Mouse (Mus musculus): ENCODE measurements around the gene Smpdl3b. TPM values are rescaled to one million over a fixed set of nuclear protein-coding genes. Genes with fewer than 3 reads are reported as not detected.
"Not testable (repeated sequence)": the region's sequence is repeated elsewhere in the genome, so short reads cannot be mapped to it uniquely, and the experiment has no call there.

The Smpdl3b gene
- polyA plus RNA-seq, 1 experiment from 2014 or later, result 0.68 TPM

DNA sequence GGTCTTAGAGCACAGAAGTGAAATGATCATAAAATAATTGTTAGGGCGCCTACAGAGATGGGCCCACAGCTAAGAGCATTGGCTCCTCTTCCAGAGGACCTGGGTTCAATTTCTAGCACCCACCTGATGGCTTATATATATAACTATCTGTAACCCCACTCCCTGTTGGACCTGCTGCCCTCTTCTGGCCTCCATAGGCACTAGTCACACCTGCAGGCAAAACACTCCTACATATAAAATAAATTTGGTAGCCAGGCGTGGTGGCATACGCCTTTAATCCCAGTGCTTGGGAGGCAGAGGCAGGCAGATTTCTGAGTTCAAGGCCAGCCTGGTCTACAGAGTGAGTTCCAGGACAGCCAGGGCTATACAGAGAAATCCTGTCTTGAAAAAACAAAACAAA, 6.1 kb upstream of the Smpdl3b start:
- 87% methylated on average over 3 of the region's 3 CpGs for WGBS
- not testable (repeated sequence) for ATAC-seq (ENCODE audit: low FRiP score); DNase-seq (ENCODE audit: low spot score); H3K4me3 ChIP-seq (replicated peaks; ENCODE audit: low read length); H3K27ac ChIP-seq; H3K4me1 ChIP-seq (replicated peaks; ENCODE audit: control insufficient read depth, insufficient read depth, low read length); H3K9ac ChIP-seq; H3K27me3 ChIP-seq (ENCODE audit: control insufficient read depth, insufficient read depth, low read length); H3K9me3 ChIP-seq (ENCODE audit: control insufficient read depth, low read length); H3K4me2 ChIP-seq (replicated peaks); H3K36me3 ChIP-seq (replicated peaks; ENCODE audit: control insufficient read depth, insufficient read depth)

DNA sequence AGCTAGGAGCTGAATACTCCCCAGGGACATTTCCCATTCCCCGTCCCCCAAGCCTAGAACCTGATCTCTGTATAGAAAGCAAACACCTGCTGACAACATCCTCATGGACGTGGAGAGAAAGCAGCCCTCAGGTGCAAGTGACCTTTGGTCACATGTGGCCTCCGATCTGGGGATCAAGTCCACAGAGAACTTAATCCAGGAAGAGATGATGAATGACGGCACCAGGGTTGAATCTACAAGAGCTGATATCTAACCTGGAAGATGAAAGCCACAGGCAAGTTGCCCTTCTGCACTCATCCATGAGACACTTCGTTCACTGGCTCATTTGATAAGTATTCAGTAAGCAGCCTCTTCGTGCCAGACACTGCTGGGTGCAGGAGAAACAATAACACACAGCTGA, 5.5 kb upstream of the Smpdl3b start:
- WGBS, result 76% methylated on average over 6 of the region's 6 CpGs
- DNase-seq (ENCODE audit: low spot score) (no peak), ATAC-seq (ENCODE audit: low FRiP score) (no peak)
- Histone ChIP-seq H3K36me3 (replicated peaks; ENCODE audit: control insufficient read depth, insufficient read depth) (no peaks in the 10 kb centered on the region), H3K4me1 (replicated peaks; ENCODE audit: control insufficient read depth, insufficient read depth, low read length) (no peaks in the 10 kb centered on the region), H3K9ac (no peak overlapping the region), H3K4me3 (replicated peaks; ENCODE audit: low read length) (no peak overlapping the region), H3K4me2 (replicated peaks) (no peak overlapping the region), H3K27me3 (ENCODE audit: control insufficient read depth, insufficient read depth, low read length) (0 out of 2 replicates have a peak, but pooled peaks cover 1% of the 10 kb centered on the region), H3K9me3 (ENCODE audit: control insufficient read depth, low read length) (no peaks in the 10 kb centered on the region), H3K27ac (no peak overlapping the region)

DNA sequence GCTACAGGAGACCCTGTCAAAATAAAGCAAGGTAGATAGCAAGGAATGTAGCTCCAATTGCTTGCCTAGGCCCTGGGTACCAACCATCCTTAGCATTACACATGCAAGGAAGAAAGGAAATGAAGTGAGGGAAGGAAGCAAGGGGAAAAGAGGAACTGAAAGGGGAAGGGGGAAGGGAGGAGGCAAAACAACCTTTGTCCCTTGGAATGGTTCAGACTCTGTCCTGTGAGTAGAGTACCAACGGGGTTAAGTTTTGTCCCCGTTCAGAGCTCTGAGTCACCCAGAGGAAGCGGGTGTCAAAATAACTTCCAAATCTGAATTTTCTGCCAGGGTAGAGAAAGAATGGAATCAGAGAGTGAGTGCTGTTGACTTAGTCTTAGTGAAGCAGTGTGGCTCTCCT, 3.2 kb upstream of the Smpdl3b start:
- Histone ChIP-seq H3K4me1 (replicated peaks; ENCODE audit: control insufficient read depth, insufficient read depth, low read length) (peaks cover 4% of the 10 kb centered on the region; the same call in 1 of the 2 replicates), H3K27me3 (ENCODE audit: control insufficient read depth, insufficient read depth, low read length) (peaks cover 15% of the 10 kb centered on the region; the same call in 1 of the 2 replicates)
- WGBS, result 74% methylated on average over 3 of the region's 3 CpGs

DNA sequence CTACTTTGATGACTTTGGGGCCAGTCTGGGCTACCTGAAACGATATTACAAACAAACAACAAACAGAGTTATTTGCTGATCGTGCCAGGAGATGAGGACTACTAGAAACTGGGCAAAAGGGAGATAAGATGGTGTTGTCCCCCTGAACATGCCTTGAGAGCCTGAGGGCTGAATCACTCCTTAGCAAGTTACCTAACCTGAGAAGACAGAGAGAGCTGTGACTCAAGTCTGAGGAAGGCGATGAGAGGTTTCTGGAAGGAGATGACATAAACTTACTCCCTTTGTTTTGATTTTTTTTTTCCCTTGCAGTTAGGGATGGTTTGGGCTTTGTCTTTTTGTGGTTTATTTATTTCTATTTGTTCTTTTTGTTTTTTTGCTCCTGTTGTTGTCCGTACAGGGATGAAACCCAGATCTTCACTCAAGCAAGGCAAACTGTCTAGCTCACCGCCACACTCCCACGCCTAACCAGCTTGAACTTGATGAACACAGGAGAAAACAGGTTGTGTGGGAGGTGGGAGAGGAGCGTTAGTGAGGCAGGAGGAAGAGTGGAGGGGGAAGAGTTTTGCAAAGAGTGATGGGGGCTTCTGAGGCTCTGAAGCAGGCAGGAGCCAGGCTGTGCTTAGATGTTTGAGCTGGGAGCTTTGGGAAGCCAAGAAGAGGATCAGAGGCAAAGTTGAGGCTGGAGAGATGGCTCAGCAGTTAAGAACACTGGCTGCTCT, 740 bp upstream of the Smpdl3b start:
- no peak overlapping the region for H3K27ac ChIP-seq
- no peak for DNase-seq (ENCODE audit: low spot score)
- no peak overlapping the region for H3K4me3 ChIP-seq (replicated peaks; ENCODE audit: low read length)
- H3K9me3 ChIP-seq (ENCODE audit: control insufficient read depth, low read length), result no peaks in the 10 kb centered on the region
- no peaks in the 10 kb centered on the region for H3K36me3 ChIP-seq (replicated peaks; ENCODE audit: control insufficient read depth, insufficient read depth)
- H3K4me2 ChIP-seq (replicated peaks), result no peak overlapping the region
- H3K9ac ChIP-seq, result no peak overlapping the region
- ATAC-seq (ENCODE audit: low FRiP score), result no peak
- 87% methylated on average over 7 of the region's 7 CpGs for WGBS
- H3K4me1 ChIP-seq (replicated peaks; ENCODE audit: control insufficient read depth, insufficient read depth, low read length), result peaks cover 4% of the 10 kb centered on the region; the same call in 1 of the 2 replicates
- peaks cover 15% of the 10 kb centered on the region; the same call in 1 of the 2 replicates for H3K27me3 ChIP-seq (ENCODE audit: control insufficient read depth, insufficient read depth, low read length)

More for the DNA sequence above, 3.2 kb upstream of the Smpdl3b start:
- Histone ChIP-seq H3K4me2 (replicated peaks) (no peak overlapping the region), H3K9ac (no peak overlapping the region), H3K36me3 (replicated peaks; ENCODE audit: control insufficient read depth, insufficient read depth) (no peaks in the 10 kb centered on the region), H3K27ac (no peak overlapping the region), H3K4me3 (replicated peaks; ENCODE audit: low read length) (no peak overlapping the region), H3K9me3 (ENCODE audit: control insufficient read depth, low read length) (no peaks in the 10 kb centered on the region)
- ATAC-seq (ENCODE audit: low FRiP score) (no peak), DNase-seq (ENCODE audit: low spot score) (no peak)

DNA sequence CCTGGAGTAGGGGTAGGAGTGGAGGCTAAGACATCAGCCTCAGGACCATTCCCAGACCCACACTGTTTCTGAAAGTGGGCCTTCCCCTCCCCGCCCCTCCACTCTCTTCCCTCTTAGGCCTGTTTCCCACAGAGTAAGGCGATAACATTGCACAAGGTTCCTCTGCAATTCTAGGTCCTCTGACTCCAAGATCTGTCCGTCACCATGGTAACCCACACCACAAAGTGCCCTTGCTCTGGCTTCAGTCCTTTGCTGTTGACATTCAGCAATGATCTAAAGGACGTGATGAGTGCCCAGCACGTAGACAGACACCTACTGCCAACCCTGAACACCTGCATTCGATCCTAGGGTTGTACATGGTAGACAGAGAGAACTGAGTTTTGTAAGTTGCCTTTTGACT, 4.1 kb downstream of the Smpdl3b start:
- 78% methylated on average over 6 of the region's 6 CpGs for WGBS
- no peak overlapping the region for H3K4me3 ChIP-seq (replicated peaks; ENCODE audit: low read length)
- H3K4me1 ChIP-seq (replicated peaks; ENCODE audit: control insufficient read depth, insufficient read depth, low read length), result peaks cover 4% of the 10 kb centered on the region; the same call in 1 of the 2 replicates
- H3K27ac ChIP-seq, result no peak overlapping the region
- H3K9ac ChIP-seq, result no peak overlapping the region
- no peaks in the 10 kb centered on the region for H3K9me3 ChIP-seq (ENCODE audit: control insufficient read depth, low read length)
- no peaks in the 10 kb centered on the region for H3K36me3 ChIP-seq (replicated peaks; ENCODE audit: control insufficient read depth, insufficient read depth)
- DNase-seq (ENCODE audit: low spot score) (no peak), ATAC-seq (ENCODE audit: low FRiP score) (no peak)
- H3K27me3 ChIP-seq (ENCODE audit: control insufficient read depth, insufficient read depth, low read length), result peaks cover 15% of the 10 kb centered on the region; the same call in 1 of the 2 replicates
- H3K4me2 ChIP-seq (replicated peaks), result no peak overlapping the region

DNA sequence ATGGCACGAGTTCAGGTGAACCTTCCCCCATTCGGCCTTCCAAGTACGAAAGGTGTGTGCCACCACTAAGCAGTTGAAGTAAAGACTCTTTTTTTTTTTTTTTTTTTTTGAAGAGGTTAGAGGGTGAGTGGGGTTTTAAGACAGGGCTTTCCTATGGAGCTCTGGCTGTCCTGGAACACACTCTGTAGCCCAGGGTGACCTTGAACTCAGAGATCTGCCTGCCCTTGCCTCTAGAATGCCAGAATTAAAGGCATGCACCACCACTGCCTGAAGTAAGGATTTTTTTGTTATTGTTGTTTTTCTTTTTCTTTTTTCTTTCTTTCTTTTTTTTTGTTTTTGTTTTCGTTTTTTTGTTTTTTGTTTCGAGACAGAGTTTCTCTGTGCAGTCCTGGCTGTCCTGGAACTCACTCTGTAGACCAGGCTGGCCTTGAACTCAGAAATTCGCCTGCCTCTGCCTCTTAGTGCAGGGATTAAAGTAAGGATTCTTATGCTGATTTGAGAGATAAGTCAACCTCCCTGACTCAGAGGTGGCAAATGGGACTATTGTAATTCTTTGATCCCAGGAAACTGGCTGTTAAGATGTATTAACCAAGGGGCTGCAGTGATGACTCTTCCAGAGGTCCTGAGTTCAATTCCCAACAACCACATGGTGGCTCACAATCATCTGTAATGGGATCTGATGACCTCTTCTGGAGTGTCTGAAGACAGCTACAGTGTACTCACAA, 7.6 kb downstream of the Smpdl3b start:
- H3K4me2 ChIP-seq (replicated peaks), result no peak overlapping the region
- DNase-seq (ENCODE audit: low spot score) (no peak), ATAC-seq (ENCODE audit: low FRiP score) (no peak)
- 83% methylated on average over 6 of the region's 6 CpGs for WGBS
- peaks cover 3% of the 10 kb centered on the region; the same call in 1 of the 2 replicates for H3K4me1 ChIP-seq (replicated peaks; ENCODE audit: control insufficient read depth, insufficient read depth, low read length)
- no peak overlapping the region for H3K9ac ChIP-seq
- no peaks in the 10 kb centered on the region for H3K9me3 ChIP-seq (ENCODE audit: control insufficient read depth, low read length)
- H3K27me3 ChIP-seq (ENCODE audit: control insufficient read depth, insufficient read depth, low read length), result no peaks in the 10 kb centered on the region
- no peaks in the 10 kb centered on the region for H3K36me3 ChIP-seq (replicated peaks; ENCODE audit: control insufficient read depth, insufficient read depth)
- no peak overlapping the region for H3K4me3 ChIP-seq (replicated peaks; ENCODE audit: low read length)
- H3K27ac ChIP-seq, result no peak overlapping the region

DNA sequence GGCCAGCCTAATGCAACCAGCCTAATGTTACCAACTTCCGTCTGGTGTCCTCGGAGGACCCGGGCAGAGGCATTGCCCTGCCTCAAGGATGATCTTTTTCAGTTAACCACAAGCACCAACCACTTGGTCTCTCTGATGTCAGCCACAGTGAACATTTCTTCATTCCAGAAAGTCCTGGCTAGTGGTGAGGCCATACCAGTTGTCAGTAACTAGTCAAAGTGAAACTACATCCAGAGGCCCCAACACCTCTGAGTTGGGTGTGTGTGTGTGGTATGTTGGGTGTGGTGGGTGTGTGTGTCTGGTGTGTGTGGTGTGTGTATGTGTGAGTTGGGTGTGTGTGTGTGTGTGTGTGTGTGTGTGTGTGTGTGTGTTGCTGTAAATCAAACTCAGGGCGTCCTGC, 8.3 kb downstream of the Smpdl3b start:
- ATAC-seq (ENCODE audit: low FRiP score) (no peak), DNase-seq (ENCODE audit: low spot score) (no peak)

DNA sequence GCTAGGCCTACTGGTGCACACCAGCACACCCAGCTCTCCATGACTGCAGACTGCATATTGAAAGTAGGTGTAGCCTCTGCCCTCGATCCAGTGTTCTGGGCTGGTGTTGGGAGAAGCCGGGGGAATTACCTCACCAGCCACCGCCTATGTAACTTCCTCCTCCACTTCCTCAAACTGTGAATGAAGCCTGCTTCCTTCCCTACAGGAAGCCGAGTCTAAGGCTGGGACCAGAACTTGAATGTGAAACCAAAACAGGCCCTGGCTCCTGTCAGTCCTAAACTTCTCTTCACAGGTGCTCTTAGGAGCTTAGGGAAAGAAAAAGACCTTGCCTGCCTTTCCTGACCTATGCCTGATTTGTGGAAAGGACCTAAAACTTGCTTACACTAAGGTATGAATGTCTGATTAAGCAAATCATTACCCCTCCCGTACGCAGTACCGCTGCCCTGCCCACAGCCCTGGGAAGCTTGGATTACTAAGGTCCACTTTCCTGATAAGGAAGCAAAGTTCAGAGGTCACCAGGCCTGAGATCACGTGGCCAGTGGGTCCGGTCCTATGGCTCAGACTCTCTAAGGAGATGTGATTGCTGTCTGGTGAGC, 9.3 kb downstream of the Smpdl3b start:
- ATAC-seq (ENCODE audit: low FRiP score), result no peak
- Histone ChIP-seq H3K9ac (no peak overlapping the region), H3K4me1 (replicated peaks; ENCODE audit: control insufficient read depth, insufficient read depth, low read length) (peaks cover 14% of the 10 kb centered on the region), H3K4me2 (replicated peaks) (no peak overlapping the region), H3K4me3 (replicated peaks; ENCODE audit: low read length) (no peak overlapping the region), H3K9me3 (ENCODE audit: control insufficient read depth, low read length) (no peaks in the 10 kb centered on the region), H3K27me3 (ENCODE audit: control insufficient read depth, insufficient read depth, low read length) (no peaks in the 10 kb centered on the region), H3K36me3 (replicated peaks; ENCODE audit: control insufficient read depth, insufficient read depth) (no peaks in the 10 kb centered on the region), H3K27ac (no peak overlapping the region)
- WGBS, result 77% methylated on average over 9 of the region's 9 CpGs
- no peak for DNase-seq (ENCODE audit: low spot score)

More for the DNA sequence above, 8.3 kb downstream of the Smpdl3b start:
- H3K9me3 ChIP-seq (ENCODE audit: control insufficient read depth, low read length), result no peaks in the 10 kb centered on the region
- no peak overlapping the region for H3K4me3 ChIP-seq (replicated peaks; ENCODE audit: low read length)
- no peaks in the 10 kb centered on the region for H3K36me3 ChIP-seq (replicated peaks; ENCODE audit: control insufficient read depth, insufficient read depth)
- no peak overlapping the region for H3K27ac ChIP-seq
- H3K27me3 ChIP-seq (ENCODE audit: control insufficient read depth, insufficient read depth, low read length), result no peaks in the 10 kb centered on the region
- H3K9ac ChIP-seq, result no peak overlapping the region
- WGBS, result 94% methylated on average over 4 of the region's 4 CpGs
- H3K4me2 ChIP-seq (replicated peaks), result no peak overlapping the region
- peaks cover 9% of the 10 kb centered on the region for H3K4me1 ChIP-seq (replicated peaks; ENCODE audit: control insufficient read depth, insufficient read depth, low read length)

DNA sequence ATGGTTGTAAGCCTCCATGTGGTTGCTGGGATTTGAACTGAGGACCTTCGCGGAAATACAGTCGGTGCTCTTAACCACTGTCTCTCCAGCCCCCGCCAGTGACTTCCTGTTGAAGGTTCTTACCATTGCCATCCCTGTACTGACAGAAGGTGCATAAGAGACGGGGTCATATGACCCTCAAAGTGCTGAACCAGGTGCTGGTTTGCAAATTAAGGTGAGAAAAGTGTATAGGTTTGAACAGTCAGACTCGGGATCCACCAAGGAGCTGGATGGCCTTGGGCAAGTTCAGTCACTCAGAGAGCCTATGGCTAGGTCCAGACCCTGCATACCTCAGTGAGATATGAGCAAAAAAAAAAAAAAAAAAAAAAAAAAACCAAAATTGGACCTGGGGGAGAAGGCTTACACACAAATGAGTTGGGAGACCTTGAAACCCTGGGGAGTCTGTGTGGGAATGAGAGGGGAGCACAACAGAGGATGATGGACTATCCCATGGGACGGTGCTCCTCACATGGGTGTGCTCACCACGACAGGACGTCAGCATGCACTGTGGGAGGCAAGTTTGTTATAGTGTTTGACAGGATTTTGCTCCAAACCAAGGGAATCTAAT, 10.0 kb downstream of the Smpdl3b start:
- Histone ChIP-seq H3K27ac (no peak overlapping the region), H3K27me3 (ENCODE audit: control insufficient read depth, insufficient read depth, low read length) (no peaks in the 10 kb centered on the region), H3K4me2 (replicated peaks) (no peak overlapping the region), H3K4me3 (replicated peaks; ENCODE audit: low read length) (no peak overlapping the region), H3K36me3 (replicated peaks; ENCODE audit: control insufficient read depth, insufficient read depth) (no peaks in the 10 kb centered on the region), H3K4me1 (replicated peaks; ENCODE audit: control insufficient read depth, insufficient read depth, low read length) (peaks cover 14% of the 10 kb centered on the region), H3K9me3 (ENCODE audit: control insufficient read depth, low read length) (no peaks in the 10 kb centered on the region), H3K9ac (no peak overlapping the region)
- DNase-seq (ENCODE audit: low spot score) (no peak), ATAC-seq (ENCODE audit: low FRiP score) (no peak)
- 82% methylated on average over 9 of the region's 9 CpGs for WGBS

All from hindbrain, embryonic 14.5 days (tissue).